Mouse (Mus musculus) T-cell, adult 2 months (primary cell): Measurements from ENCODE around the gene Herc2.

Source experiments
- DNase-seq: peaks from one replicate; pipeline ENCODE4 v3.0.0; 2022; ENCODE audit warnings: low spot score

The Herc2 gene

DNA sequence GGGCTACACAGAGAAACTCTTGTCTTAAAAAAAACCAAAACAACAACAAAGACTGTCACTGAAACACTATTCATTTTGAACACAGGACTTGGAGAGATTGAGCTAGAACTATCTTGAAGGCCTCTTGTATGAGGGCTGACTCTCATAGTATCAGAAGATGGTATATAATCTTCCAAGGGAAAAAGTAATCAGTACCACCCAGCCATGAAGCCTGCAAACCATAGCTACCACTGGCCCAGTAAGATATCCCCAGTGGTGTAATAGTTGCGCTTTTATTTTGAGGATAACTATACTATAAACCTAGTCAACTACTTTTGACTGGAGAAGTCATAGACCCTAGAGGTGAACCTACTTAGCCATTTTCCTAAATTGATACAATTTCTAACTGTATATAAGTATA lies 16.6 kb downstream of the Herc2 start:
- DNase-seq: no peak

DNA sequence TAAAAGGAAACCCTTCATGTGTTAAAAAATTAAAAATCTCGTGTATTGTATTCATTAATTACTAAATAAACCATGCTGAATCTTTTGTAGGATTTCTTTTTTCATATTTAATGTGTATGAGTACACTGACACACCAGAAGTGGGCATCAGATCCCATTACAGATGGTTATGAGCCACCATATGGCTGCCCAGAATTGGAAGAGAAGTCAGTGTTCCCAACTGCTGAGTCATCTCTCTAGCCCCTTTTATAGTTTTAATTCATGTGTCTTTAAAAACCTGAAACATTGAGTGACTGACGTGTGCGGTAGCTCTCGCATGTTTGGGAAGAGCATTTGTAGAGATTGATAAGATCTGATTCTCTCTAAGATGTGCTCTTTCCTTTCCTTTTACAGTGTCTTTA lies 21.7 kb downstream of the Herc2 start:
- no peak for DNase-seq

DNA sequence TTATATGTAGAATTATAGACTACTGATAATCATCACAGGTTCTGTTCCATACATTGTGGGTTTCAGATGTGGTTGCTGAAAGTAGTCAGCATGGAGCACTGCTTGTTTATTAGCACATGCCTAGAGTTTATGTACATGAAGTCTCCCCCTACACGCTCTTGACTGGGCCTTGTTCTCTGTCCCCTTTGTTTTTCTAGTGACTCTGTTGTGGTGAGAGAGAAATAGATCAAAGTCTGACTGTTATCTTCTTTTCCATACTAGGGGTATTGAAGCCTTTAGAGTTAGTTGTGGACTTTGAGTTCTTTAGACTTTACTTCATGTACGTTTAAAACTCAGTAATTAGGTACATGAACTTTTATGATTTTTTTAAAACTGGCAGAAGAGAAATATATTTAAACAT lies 33.0 kb downstream of the Herc2 start:
- no peak for DNase-seq

DNA sequence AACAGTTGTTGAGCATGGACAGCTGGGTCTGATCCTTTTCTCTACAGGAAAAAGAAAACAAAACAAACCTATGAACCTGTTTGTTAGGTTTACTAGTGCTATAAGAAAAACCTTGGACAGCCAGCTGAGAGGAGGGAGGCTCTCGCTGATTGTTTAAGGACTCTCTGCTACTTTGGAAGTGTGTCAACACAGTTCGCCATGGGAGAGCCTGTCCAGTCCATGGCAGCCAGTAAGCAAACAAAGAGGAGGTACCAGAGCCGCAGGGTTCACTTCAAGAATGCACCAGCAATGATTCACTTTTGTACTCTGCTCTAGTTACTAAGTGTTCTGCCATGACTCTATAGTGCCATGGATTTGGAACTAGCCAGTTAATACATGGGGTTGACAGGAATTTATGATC lies 39.1 kb downstream of the Herc2 start:
- DNase-seq: no peak

DNA sequence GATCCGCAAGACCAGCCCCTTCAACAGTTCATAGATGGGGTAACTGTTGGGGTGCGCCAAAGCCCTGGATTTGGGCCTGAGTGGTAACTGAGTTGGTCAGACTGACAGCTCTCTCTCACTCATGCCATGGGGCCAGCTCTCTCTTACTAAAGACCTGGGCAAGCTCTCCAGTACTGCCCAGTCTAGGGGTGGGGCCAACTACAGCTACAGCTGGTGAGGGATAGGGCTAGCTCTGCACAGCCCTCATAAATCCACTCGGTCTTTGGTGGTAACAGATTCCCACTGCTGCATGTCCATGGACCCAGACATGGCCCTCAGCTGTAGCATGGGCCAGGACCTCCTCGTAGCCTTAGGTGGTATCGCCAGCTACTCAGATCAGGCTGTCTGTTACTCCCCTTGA lies 41.4 kb downstream of the Herc2 start:
- no peak for DNase-seq

DNA sequence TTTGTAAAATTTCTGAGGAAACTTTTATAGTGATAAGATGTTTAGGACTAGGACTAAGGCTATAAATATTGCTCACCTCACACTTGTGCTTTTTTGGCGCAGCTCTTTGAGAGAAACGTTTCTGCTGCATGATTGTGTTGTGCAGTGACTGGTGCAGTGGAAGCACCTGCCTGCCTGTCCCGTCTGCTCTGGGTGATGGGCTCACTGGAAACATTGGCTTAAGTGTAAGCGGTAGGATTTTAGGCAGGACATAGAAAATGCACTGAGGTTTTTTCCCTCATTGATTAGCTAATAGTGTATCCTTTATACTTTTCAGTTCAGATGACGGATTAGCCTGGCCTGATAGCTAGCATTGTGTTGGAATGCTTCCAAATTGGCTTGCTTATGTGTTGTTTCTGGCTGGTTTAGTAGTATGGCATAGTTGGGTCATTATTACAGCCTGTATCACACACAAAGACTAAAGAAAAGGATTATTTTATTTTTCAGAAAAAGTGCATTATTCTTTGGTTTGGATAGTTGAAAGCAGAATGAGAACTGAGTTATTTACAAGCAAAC lies 52.4 kb downstream of the Herc2 start:
- DNase-seq: no peak

DNA sequence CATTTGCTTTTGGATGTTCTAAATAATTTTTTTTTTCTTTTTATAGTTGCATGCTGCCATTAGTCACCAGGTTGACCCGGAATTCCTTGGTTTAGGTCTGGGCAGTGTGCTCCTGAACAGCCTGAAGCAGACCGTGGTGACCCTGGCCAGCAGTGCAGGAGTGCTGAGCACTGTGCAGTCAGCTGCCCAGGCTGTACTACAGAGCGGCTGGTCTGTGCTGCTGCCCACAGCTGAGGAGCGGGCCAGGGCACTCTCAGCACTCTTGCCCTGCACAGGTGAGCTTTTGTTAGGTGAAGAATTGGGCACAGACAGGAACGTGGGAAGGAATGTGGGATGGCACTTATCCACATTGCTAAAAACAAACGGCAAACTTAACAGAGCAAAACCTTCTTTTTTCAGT lies 63.0 kb downstream of the Herc2 start:
- no peak for DNase-seq

DNA sequence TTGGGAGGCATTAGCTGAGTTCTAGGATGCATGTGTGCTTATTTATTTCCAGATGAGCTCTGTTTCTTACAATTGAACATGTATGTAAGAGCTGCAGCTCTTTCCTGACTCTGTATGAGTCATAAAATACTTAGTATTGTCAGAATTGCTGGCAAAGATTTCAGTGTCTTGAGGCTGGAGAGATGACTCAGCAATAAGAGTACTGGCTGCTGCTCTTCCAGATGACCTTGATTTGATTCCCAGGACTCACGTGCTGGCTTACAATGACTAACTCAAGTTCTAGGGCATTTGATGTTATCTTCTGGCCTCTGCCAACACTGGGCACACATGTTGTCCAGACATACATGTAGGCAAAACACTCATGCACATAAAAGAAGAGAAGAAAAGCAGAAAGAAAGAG lies 64.2 kb downstream of the Herc2 start:
- no peak for DNase-seq

DNA sequence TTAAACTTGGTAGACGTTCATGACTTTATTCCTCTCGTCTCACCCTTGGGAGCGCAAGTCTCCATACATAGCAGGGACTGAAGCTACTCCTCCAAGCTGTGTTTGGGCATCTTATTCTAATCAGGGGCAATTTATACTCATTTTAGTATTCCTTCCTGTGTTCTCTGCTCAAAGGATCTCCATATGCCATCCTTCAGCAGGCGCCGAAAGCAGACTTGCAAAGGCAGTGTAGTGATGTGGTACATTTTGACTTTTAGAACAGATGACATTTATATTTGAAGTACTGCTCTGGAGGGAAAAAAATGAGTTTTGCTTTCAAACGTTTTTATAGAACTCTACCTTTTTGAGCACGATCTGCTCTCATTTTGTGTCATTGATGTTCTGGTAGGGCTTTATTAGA lies 71.0 kb downstream of the Herc2 start:
- no peak for DNase-seq

DNA sequence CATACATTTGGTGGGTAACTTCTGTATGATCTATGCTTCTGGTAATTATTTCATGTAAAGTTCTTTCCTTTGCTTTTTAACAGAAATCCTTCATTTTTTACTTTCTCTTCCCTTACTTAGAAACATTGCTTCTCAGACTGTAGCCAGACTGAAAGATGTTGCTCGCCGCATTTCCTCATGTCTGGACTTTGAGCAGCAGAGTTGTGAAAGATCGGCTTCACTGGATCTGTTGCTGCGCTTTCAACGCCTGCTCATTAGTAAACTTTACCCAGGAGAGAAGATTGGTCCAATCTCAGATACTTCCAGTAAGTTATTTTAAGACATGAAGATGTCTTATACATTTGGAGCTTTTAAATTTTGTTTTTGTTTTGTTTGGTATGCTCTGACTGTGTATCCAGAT lies 71.4 kb downstream of the Herc2 start:
- no peak for DNase-seq

DNA sequence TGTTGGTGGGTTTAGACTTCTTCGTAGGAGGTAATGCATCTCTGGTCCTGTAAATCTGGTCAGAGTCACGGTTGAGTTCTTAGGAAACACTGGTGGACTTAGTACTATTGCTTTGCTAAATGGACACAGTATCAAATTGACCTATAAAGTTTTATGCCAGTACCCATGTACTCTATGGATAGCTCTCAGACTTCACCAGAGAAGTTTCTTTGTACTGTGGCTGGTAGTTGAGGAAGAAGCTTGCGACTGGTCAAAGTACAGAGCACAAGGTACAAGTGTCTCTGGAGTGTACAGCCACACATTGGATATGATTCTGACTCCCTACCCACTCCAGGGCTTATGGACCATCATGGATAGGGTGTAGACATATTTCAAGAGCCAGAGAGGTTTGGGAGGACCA lies 78.1 kb downstream of the Herc2 start:
- no peak for DNase-seq

DNA sequence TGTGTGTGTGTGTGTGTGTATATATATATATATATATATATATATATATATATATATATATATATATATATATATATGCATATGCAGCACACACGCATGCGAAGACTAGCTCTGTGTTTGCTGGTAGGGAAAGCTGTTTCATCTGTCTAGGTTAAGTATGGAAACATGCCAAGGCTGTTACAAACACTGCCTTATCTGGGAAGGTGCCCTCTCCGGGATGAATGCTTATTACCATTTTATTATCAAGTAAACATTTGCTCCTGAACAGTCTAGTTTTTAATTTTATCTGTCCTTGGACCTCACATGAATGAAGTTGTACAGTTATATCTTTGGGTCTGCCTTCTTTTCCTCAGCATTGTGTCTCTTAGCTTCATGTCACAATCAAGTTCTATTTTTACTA lies 79.6 kb downstream of the Herc2 start:
- DNase-seq: no peak

DNA sequence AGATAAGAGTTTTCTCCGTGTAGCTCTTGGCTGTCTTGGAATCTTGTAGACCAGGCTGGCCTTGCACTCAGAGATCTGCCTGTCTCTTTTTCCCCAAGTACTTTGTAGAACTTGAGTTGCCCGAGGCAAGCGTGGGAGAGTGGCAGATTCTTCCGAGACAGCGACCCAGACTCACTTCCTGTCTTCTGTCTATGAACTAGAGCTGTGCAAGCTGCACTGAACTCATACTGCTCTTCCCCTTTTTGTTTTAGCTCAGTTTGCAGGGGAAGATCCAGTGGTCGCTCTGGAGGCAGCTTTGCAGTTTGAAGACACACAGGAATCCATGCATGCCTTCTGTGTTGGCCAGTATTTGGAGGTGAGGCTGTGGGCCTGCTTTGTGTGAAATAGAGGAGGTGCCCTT lies 81.6 kb downstream of the Herc2 start:
- no peak for DNase-seq

DNA sequence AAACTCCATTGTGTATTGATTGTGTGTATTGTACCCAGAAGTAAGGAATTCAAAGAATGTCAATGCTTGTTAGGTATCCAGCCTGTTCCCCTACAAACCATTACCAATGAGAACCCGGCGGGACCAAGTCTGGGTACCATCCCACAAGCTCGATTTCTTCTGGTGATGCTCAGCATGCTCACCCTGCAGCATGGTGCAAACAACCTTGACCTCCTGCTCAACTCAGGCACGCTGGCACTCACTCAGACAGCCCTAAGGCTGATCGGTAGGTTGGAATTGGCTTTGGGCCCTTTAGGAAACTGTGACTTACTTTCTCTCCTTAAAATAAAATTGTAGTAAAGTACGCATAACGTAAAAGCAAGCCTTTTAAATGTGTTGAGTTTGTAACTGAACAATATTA lies 88.7 kb downstream of the Herc2 start:
- DNase-seq: no peak

DNA sequence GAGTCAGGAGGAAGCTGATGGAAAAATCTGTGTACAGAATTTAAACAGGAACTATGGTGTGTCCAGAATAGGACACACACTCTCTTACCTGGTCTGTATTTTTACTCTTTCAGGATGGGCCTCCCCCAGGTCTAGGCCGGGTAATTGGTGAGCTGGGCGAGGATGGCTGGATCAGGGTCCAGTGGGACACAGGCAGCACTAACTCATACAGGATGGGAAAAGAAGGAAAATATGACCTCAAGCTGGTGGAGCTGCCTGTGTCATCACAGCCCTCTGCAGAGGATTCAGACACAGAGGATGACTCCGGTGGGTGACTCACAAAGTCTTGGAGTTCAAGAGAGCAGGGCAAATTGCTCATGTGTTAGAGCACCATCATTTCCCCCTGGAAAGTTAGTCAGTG lies 96.4 kb downstream of the Herc2 start:
- DNase-seq: no peak

DNA sequence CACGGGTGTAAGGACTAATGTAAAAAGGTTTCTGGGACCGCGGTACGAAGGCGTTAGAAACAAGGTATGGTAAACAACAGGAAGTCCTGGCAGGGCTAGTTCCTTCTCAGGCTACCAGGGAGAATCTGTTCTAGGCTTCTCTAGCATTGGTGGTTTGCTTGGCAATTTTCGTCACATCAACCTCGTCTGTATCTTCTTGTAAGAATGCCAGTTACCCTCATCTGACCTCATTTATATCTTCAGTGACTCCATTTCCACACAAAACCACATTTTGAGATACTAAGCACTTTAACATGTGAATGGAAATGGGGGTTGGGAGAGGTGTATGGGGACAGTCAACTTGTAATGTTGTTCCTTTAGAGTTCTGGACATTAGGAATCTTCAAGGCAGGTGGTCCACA lies 98.9 kb downstream of the Herc2 start:
- no peak for DNase-seq

DNA sequence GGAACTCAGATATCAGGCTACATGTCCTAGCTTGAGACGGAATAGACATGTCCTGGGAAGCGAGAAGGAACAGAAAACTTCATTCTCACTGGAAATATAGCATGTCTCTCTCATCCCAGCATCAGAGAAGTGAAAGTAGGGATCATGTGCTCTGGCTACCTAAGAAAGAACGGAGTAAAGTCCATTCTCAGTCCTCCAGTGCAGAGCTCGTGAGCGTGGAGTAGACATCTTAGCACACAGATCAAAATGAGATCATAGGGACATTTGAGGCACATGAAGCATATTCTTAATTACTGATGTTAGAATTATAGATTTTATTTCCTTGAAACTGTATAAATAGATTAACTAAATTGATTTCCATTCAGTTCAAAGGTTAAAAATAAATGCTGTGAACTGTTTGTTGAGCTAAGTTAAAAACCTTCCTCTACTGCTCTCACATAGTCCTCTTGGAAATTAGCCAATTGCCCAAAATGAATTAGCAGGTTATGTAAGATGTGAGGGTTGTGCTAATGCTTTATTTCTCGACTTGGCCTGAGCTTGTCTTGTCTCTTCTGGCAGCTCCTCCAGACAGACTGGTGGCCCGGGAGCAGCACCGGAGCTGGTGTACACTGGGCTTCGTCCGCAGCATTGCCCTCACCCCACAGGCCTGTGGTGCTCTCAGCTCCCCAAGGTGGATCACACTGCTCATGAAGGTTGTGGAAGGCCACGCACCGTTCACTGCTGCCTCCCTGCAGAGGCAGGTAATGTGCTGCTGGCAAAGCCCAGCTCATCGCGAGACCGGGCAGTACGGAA lies 102.1 kb downstream of the Herc2 start:
- no peak for DNase-seq

DNA sequence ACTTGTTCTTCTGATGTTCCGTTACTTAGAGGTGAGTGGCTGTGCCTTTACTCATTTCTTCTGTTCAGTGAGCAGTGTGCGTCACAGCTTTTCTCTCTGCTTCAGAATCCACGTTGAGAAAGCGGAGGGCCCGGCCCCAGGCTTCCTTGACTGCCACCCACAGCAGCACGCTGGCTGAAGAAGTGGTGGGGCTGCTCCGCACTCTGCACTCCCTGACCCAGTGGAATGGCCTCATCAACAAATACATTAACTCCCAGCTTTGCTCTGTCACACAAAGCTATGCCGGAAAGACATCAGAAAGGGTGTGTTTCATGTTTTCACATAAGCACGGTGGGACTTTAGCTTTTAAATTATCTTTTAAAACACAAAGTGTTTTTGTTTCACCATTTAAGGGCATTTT lies 103.2 kb downstream of the Herc2 start:
- DNase-seq: no peak

DNA sequence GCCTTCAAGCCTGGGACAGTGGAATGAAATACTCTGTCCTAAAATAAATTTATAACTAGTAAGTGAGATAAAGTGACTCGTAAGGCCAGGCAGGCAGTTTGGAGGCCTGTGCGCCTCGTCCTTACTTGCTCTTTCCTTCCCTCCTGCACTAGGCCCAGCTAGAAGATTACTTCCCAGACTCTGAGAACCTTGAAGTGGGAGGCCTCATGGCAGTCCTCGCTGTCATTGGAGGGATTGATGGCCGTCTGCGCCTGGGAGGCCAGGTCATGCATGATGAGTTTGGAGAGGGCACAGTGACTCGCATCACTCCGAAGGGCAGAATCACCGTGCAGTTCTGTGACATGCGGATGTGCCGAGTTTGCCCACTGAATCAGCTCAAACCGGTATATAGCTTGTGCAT lies 103.6 kb downstream of the Herc2 start:
- no peak for DNase-seq

DNA sequence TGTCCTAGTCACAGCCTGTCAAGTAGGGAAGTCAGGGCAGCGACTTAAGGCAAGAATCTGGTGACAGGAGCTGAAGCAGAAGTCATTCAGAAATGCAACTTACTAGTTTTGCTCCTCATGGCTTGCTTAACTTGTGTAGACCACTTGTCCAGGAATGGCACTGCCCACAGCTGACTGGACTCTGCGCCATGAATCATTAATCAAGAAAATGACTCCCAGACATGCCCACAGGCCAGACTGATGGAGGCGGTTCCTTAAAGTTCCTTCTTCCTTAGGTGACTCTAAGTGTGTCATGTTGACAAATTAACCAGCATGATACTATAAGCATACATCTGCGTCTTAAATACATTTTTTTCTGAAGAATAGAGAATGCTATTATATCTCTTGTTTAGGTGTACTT lies 113.3 kb downstream of the Herc2 start:
- no peak for DNase-seq

DNA sequence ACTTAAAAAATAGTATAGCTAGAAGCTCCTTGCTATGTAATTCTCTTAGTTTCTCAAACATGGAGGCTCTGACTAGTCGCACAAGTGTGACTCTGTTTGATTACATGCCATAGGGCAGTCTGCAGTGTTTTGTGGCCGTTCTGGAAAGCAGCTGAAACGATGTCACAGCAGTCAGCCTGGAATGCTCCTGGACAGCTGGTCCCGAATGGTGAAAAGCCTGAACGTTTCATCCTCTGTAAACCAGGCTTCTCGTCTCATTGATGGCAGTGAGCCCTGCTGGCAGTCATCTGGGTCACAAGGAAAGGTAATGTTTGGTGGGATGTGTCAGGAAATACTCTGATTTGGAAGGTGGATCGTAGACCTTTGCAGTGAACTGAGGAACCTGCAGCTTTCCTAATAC lies 118.7 kb downstream of the Herc2 start:
- no peak for DNase-seq

DNA sequence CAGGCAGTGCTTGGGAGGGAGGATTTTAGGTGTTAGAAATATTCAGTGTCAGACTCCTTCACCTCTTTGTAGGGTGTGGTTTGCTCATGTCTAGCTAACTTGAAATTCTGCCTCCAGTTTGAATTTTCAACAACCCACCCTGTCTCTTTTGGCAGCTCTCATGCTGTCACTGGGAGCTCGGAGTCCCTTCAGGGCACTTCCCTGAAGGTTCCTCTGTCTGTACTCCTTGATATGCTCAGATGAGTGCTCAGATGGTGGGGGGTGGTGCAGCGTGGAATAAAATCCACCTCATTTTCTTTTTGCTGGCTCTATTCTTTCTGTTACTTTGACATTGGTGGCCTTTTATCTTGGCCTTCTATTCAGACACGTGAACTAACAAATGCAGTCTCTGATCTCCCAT lies 127.4 kb downstream of the Herc2 start:
- no peak for DNase-seq

DNA sequence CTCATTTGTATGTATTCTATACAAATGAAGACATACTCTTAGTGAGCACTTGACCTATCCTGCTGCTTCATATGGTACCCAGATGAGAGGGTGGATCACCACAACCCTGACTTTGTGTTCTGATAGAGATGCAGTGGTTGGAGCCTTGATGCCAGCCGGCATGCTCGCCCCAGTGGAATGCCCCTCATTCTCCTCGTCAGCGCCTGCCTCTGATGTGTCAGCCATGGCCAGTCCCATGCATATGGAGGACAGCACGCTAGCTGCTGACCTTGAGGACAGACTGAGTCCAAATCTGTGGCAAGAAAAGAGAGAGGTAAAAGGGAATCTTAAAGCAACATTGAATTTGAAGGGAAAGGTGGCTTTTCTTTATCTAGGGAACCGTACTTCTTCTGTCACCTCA lies 141.0 kb downstream of the Herc2 start:
- no peak for DNase-seq

DNA sequence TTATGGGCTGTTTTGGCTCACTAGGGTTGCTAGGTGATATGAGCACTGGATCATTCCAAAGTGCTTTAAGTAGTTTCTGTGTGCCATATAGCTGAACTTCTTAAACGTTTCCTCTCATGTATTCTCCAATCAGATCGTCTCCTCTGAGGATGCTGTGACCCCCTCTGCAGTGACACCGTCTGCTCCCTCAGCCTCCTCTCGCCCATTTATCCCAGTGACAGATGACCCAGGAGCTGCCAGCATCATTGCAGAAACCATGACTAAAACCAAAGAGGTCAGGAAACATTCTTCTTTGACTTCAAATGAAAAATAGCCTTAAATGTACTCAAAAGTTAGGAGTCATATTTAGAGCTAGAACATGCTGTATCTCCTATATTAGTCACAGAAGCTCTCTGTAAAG lies 141.7 kb downstream of the Herc2 start:
- no peak for DNase-seq
